Mouse (Mus musculus) inflammation-experienced regulatory T-cells, adult 6 months (primary cell): ENCODE data around the gene Tmem131l. TPM values are rescaled to one million over a fixed set of nuclear protein-coding genes. Genes with fewer than 3 reads are reported as not detected.

Source experiments
- ATAC-seq: one replicate; pipeline ENCODE4 v1.8.0; 2017
- polyA plus RNA-seq, 3 experiments: library from polyadenylated mRNA; unstranded; fragments of 100-300 nt; shearing (Covaris generic); gene quantifications; one replicate each; pipeline ENCODE4 v1.2.1; 2017

Gene Tmem131l
- polyA plus RNA-seq, 3 experiments from 2014 or later: 34.7 to 39.7 (median 36.1) TPM

DNA sequence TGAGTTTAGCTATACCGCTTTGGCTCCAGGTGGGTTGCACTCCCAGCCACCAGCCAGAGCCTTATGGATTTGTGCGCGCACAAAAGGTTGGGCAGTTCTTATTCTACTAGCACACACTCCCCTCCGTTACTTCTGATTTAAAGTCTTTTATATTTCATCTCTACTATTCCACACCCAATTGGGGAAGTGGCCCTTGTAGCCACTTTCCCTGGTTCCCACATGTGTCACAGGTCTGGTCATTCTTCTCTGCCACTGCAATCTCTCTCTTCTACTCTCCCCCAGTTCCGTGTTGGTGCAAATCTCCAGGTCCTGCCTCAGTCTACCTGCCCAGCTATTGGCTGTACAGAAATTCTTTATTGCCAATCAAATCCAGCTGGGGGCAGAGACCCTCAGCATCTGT, 184.3 kb downstream of the Tmem131l start:
- no peak for ATAC-seq

GRCm38 (mm10) chr3:83849341-83849740, 190.6 kb downstream of the Tmem131l start:
- ATAC-seq: no peak

Other genes starting within 250 kb of the Tmem131l start
- gene Tlr2, start 198.4 kb downstream of the Tmem131l start, polyA plus RNA-seq: 1 to 10 TPM; 1.5 to 2.9 (median 2.1) TPM
- 10 to 100 TPM in 1 of 3 experiments, 1 to 10 TPM in 2; 1.4 to 12.4 (median 1.5) TPM for gene Mnd1, start 115.6 kb upstream of the Tmem131l start, polyA plus RNA-seq
- under 1 TPM; 0.50 to 0.80 (median 0.70) TPM for gene Gm6525, start 133.9 kb upstream of the Tmem131l start, polyA plus RNA-seq